Mouse (Mus musculus): ENCODE data around the gene Tfap2b.

Tfap2b gene

DNA sequence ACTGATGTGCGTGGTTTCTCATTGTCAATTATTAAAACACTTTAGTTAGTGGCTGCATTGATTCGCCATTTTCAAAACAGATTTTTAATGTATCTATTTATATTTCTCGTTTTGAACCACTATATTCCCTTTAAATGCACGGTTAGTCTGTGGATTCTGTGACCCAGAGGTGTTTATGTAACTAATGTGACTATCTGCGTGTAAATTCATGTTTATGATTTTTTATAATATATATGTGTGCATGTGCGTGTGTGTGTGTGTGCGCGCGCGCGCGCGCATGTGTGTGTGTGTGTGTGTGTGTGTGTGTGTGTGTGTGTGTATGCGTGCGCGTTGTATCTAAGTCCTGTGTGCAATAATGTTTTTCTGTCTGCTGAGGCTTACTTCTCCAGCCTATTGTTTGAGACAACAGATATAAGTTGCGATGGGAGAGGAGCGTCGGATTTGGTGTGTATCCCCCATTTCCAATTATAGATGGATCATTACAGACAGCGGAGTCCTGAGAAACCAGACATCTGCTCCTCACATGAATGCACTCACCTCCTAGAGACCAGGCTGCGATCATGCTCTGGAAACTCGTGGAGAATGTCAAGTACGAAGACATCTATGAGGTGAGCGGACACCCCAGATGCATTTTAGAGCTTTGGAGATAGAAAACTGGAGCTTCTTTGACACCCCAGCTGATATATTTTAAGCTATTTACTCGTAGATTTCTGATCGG lies at the start of gene Tfap2b:
Tfap2b (plus strand) TSS at position 274 of the 718 bp plus-strand sequence.
- DNase-seq (ENCODE audit: low spot score in 2 of 2): no peak

DNA sequence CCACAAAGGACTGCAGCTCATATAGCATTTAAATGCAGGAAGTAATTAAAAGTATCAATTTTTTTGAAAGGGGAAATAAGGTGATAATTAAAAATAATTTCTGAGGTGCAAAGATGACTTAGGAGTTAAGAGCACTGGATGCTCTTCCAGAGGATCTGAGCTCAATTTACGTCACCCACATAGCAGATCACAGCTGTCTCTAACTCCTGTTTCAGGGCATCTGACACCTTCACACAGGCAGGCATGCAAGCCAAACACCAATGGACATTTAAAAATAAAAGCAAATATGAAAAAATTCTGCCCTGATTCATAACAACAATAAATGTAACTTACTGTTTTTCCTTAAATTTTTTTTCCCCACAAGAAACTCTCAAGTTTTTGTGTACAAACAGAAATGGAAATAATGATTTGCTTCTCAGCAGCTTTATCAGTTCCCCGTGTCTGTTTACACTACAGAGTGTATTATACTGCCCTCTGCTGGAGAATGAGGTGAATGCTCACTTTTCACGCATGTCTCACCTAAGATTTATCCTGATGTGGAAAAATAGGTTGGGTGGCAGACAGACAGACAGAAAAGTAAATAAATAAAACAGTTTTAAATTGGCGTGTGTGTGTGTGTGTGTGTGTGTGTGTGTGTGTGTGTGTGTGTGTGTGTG lies 29.8 kb upstream of the Tfap2b start:
- no peak for DNase-seq (ENCODE audit: low spot score in 2 of 2)

DNA sequence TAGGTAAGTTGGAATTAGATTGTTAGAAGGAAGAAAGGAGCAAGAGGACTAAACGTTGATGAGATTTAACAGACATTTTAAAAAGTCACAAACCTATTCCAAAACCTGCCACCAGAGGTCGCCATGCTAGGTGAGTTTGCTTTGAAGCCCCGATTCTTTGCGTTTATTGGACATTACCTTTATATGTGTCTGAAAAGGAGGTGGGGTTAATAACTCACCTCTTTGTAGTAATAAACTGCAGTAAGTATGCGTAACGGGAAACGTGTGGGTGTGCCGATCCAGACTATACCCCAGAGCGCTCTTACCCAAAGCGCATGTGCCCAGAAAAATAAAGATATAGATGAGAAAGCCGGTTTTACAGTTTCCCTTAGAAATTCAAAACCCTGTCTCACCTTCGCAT lies 3.1 kb upstream of the Tfap2b start:
- DNase-seq (ENCODE audit: low spot score in 2 of 2): no peak

DNA sequence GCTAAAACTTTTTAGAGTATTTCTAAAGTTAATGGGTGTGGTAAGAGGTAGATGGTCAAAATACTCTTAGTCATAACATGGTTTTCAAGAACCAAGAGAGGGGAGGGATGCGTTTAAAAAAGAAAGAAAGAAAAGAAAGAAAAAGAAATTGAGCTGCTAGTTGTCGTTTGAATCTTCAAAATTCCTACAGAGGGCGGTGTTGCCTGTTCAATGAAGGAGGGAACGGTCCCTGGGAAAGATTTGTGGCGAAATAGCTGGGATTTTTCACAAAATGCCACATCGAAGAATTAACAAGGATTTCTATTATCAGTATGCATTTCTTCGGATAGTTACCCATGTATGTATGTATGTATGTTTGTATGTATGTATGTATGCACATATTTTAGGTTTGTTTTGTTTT lies 2.5 kb upstream of the Tfap2b start:
- DNase-seq (ENCODE audit: low spot score in 2 of 2): no peak

DNA sequence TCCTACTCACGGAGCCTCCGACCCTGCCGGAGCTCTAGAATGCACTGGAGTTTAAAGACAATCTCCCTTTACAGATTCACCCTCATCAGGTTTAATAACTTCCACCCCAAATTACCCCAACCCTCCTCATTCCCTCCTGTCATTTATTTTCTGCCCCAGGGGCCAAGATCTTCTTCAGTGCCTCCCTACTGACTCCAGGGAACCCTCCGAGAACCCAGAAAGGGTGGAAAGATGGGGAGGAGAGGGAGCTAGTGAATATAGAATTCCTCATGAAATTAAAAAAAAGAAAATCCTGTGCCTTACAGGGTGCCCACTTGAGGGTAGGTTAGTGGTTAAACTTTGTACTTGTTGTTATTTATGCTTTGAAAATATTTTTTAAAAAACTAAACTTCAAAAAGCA lies 1.1 kb upstream of the Tfap2b start:
- DNase-seq (ENCODE audit: low spot score in 2 of 2): no peak

DNA sequence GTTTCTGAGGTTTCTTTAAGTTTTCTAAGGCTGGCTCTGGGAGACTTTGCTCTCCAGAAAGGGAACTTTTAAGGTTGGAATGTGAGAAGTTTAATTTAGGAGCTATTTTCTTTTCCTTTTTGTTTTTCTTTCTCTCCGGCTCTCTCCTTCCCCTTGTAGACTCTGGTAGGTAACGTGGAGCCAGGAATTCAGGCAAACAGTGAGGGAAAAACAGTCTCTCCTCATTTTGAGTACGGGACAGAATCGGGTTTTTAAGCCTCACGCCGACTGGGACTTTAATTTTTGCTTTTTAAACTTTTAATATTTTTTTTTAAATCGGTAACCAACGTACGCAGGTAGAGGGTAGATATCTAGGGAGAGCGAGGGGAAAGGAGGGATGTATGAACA lies 638 bp downstream of the Tfap2b start:
- DNase-seq (ENCODE audit: low spot score in 2 of 2): no peak

DNA sequence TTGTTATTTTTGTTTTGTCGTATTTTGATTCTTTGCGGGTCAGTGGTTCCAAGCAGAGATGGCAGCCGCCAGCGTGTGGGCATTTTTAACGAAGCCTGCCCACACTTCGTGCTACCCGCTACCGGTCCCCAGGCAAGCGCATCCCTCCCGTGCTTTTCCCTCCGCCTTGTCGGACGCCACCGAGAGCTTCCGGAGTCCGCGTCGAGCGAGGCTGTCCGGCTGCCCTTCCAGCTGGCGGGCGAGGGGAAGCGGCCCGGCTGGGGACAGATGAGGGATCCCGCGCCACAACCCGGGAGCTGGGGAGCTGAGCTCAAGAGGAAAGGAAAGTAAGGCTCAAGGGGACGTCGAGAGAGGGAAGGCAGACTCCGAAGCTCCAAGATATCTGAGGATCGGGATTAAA lies 1.1 kb downstream of the Tfap2b start:
- DNase-seq (ENCODE audit: low spot score in 2 of 2): no peak

DNA sequence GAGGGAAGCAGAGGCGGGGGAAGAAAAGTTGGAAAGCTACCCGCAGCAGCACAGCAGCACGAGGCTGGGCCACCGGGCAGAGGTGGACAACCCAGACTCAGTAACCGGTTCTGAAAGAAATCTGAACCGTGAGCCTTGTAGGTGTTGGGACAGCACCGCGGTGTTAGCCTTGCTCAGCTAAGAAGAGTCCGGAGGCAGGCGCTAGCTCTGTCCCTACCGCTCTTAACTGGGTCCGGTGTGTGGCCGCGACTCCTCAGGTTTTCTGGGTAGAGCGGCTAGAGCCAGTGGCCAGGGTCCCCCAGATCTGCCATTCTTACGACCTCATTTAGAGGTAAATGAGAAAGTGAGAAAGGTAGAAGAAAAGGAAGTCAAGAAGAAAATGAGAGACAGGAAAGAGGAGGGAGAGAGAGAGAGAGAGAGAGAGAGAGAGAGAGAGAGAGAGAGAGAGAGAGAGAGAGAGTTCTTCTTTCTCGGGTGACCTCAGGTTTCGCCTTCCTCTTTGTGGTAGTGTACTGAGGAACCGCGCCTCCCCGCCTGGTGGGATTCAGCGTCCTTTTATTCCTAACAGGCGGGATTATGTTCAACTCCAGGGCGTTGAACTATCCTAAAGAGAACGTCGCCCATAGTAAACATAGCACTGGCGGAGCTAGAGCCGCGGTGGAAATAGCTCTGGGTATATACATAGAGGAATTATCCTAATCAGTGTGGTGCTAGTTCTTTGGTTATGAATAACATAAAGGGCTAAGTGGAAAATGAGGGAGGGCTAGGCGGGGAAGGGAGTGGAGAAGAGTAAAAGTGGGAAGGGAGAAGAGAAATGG lies 1.7 kb downstream of the Tfap2b start:
- DNase-seq (ENCODE audit: low spot score in 2 of 2): no peak

DNA sequence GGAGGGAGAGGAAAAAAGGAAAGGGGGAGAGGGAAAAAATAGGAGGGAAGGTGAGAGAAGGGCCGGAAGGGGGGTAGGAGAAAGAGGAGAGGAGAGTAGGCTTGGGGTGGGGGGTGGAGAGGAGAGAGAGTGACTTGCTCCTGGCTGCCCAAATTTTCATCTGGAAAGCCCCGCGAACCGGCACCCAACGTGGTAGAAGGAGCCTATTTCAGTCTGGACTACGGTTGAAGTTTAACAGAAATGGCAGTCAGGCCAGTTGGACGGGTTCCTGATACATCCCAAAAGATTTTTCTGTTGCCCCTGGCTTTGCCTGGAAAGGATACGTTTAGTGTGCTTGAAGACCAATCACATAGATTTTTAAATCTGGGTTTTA lies 2.3 kb downstream of the Tfap2b start:
- no peak for DNase-seq (ENCODE audit: low spot score in 2 of 2)

DNA sequence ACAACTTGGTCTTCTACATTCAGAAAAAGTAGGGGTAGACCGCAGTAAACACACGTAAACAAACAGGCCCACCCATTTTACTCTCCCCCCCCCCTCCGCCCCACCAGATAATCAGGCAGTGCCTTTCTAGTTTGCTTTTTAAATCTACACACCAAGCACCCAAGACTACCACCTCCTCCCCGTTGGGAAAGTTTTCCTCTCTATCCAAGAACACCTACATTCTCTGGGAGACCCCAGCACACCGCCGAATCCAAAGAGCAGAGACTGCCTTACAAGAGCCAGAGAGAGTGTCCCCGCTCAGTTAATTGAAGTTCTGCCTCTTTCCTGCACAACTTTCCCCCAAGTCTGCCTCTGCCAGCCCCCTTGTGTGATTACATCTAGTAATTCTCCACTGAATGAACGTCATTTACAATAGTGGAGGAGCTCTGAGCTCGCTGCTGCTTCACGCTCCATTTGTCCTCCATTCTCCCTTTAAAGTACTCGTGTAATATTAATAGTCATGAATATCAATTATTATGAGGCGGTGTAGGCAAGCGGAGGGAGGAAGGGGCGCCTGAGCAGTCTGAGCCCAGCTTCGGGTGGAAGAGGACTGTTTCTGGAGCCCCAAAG lies 2.9 kb downstream of the Tfap2b start:
- DNase-seq (ENCODE audit: low spot score in 2 of 2): no peak

DNA sequence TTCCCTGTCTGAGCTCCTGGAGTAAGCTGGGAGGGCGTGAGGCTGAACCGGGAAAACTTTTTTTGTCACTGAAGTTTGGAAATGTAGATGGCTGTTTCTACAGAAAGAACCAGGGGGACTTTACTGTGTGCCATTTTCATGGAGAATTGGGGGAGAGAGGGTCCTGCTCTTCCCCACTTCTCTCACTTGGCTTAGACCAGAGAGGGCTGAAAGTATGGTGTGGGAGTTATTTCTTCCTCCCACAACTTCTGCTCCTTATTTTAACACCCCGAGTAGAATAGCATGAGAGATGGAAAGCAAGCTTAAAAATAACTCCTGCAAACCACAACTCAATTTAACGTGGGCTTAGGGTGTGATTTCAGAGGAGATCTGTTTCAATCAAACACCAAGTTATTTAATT lies 4.0 kb downstream of the Tfap2b start:
- no peak for DNase-seq (ENCODE audit: low spot score in 2 of 2)

DNA sequence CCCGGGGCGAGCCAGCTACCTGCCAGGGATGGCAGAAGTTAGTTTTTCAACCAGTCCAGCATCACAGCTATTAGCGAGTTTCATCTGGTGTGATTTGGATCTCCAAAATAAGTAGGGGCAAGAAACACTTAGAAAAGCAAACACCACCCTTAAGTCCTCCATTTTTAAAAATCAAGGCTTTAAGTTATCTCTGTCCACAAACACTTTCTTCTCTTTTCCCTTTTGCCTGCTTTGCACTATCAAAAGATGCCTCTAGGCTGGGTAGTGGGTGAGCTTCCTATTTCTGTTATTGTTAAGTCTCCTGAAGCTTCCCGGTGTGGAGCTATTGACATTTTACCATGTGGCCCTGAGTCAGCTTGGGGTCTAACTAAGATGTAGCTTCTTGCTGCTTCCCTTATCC lies 4.5 kb downstream of the Tfap2b start:
- DNase-seq (ENCODE audit: low spot score in 2 of 2): no peak

DNA sequence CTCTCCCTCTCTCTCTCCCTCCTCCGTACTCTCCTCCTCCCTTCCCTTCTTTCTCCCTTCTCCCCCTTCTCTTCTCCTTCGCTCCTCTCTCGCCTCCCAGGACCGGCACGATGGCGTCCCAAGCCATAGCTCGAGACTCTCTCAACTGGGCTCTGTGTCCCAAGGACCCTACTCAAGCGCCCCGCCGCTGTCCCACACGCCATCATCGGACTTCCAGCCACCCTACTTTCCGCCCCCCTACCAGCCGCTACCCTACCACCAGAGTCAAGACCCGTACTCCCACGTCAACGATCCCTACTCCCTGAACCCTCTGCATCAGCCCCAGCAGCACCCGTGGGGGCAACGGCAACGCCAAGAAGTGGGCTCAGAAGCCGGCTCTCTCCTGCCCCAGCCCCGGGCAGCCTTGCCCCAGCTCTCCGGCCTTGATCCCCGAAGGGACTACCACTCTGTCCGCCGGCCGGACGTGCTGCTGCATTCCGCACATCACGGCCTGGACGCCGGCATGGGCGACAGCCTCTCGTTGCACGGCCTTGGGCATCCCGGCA lies 5.2 kb downstream of the Tfap2b start:
- no peak for DNase-seq (ENCODE audit: low spot score in 2 of 2)

DNA sequence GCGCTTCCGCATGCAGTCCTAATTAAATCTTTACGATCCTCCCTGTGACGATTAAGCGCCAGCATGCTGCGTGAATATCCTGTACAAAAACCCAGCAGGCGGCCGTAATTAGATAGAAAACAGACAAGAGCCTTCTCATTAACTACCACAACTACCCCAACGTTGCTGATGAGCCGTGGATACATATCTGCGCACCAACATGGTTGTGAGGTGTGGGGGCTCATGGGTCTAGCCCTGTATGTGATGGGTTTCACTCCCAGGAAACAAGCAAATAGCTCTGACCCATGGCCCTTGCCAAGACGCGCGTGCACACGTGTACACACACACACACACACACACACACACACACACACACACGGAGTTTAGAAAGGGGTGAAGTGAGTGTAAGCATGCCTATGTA lies 8.7 kb downstream of the Tfap2b start:
- DNase-seq (ENCODE audit: low spot score in 2 of 2): no peak

DNA sequence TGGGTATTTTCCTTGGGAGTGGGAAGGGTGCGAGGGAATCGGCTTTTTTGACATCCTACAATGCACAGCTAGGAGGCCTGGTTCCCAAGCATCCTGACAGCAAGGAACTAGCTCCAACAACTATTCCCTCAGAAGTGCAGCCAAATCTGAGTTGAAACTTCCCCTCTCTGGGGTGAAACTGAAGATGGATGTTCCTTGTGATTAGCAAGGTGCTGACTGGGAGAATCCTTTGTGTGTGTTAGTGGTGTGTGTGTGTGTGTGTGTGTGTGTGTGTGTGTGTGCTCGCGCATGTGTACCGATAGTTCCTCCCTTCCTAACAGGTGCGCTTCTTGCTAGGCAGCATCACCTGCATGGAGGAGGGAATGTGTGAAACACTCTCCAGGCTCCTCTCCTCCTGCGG lies 9.5 kb downstream of the Tfap2b start:
- DNase-seq (ENCODE audit: low spot score in 2 of 2): no peak

DNA sequence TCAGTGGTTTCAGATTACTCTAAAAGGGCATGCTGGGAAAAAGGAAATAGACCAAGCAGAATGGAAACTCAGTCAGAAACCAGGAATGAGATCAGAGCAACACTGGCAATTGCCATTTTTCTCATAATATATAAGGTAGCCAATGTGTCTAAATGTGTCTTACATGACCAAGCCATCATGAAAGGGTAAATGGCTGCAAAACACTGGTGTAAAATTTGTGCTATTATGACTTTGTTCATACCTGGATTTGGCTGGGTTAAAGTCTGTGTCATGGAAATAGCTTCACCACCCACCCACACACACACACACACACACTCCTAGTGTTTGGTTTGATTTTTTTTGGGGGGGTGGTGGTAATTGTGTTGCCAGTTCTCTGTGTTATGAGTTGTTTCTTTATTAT lies 10.7 kb downstream of the Tfap2b start:
- DNase-seq (ENCODE audit: low spot score in 2 of 2): no peak

DNA sequence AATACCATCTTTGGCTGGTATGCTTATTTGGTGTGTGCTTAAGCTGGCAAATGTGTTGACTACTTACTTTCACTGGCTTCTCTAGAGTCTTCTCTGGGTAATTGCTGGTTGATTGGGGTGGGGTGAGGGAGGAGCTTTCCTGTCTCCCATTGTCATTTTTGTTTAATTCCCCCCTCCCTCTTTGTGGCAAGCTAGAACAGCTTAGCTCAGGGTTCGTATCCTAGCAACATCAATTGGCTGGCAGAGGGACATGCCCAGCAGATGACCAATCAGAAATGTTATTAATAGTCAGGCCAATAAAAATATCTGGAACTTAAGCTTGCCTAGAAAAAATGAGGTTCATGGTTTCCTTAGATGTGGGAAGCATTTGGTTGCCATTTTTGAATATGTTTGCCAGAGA lies 11.8 kb downstream of the Tfap2b start:
- no peak for DNase-seq (ENCODE audit: low spot score in 2 of 2)

DNA sequence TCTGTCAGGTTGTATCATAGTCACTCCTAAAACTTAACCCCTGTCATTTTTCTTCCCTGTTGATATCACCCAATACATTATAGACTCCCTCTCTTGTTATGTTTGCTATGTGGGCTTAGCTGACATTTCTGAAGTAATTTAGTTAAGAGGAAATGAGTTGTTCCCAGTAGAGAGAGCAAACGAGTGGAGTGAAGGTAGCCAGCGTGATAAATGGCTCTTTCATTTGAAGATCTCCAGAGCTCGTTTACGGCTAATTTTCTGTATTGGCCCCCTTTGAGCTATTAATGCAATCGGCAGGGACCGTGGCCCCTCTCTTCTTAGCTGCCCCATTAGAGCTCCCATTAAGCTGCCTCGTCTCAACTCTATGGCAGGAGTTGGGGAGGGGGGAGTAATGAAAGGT lies 12.9 kb downstream of the Tfap2b start:
- no peak for DNase-seq (ENCODE audit: low spot score in 2 of 2)

DNA sequence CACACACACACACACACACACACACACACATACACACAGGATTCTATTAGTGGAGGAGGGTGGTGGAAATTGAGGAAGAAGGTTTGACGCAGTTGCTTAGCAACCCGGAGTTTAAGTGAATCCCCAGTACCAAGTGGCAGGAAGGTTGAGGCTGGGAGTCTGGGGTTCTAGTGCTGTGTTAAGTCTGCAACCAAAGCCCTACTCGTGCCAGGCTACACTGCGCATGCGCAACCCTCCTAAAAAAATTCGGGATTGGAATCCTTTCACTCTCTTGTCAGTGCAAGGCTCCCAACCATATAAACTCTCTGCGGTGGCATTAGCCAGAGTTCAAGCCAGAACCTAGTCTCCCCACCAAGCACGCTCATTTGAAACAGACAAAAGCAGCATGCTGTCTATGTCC lies 18.0 kb downstream of the Tfap2b start:
- no peak for DNase-seq (ENCODE audit: low spot score in 2 of 2)

DNA sequence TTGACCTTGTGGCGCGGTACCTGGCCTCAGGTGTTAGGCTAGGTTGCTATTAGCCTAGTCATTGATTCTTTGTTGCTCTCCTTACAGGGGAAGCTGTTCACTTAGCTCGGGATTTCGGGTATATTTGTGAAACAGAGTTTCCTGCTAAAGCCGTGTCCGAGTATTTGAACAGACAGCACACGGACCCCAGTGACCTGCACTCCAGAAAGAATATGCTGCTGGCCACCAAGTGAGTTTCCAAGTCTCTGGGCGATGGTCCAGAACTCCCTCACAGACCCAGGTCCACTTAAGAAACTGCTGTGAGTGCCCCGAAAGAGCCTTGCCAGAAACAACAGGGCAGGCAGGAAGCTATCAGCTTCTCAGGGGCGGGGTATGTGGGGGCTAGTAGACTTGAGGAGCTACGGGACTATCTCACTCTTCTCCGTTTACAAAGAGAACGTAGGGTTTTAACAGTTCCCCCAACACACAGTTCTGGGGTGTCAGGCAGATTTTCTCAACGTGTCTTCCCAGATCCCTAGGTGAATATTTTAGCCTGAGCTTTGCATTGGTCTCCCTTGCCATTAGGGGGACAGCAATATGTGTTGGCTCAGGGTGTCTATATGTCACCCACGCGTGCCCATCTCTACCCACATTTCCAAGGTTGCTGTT lies 22.3 kb downstream of the Tfap2b start:
- DNase-seq (ENCODE audit: low spot score in 2 of 2): no peak

DNA sequence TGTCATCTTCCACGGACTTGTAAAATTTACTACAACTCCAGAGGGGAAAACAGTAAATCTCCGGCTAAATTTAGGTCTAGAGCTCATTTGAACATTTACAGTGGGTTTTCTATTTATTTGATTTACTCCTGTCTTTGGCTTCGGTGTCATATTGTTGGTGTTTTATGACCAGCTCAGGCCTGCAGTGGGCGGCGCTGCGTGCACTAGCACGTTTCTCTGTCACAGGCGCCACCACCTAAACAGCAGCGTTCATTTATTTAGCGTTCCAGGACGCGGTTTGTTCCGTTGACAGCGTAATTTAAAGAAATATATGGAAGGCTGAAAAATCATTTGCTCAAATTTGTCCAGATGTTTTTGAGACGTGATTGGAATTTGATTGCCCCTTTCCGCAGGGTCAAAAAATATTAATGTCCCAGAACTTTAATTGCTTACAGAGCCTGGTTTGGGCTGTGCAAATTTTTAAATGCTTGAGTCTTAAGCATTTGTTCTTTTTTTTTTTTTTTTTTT lies 22.9 kb downstream of the Tfap2b start:
- no peak for DNase-seq (ENCODE audit: low spot score in 2 of 2)

DNA sequence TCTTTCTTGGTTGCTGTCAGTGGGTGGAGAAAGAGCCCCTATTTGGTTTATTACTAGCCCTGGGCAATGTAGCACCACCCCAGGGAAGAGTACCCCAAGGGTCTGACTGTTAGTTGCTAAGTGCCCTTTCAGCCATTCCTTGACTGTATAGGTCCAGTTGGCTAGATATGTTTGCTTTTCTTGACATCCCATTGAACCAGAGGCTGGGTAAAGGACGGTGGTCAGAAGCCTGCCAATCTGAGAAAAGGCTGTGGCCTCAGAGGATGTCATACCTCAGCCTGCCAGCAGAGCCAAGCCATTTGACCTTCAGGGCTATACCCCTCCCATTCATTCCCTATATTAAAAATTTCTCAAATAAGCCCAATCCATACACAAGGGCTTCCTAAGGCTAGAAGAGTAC lies 24.0 kb downstream of the Tfap2b start:
- no peak for DNase-seq (ENCODE audit: low spot score in 2 of 2)
